Mouse (Mus musculus) thymus, postnatal 25 days (tissue): ENCODE measurements at regions not wholly inside any gene's neighbourhood (a gene's known extent, or its start where the extent isn't known, plus 50 kb on each side); places are given as distances from the start of the nearest gene placed in this dataset.

Source experiments
- DNase-seq: peaks from one replicate; pipeline ENCODE4 v3.0.0; 2022

DNA sequence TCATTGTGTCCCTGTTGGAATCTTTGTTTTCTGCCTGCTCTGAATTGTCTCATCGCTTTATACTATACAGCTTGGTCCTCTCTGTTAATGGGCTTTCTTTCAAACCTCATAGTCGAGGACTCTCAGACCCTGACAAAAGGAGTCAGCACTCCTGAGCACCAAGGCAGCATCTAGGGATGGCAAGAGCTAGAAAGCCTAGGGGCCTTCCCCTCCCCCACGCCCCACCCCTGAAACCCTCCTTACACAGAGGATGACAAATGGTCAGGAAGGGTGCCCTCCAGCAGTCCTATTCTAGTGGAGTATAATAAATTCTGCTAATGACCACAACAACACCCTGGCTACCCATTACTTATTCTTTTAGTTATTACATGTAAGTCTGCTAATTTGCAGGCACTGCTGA is 74.4 kb downstream of the Tbx19 start:
- DNase-seq: no peak

- no peak for DNase-seq
Measured at GRCm38 (mm10) chr1:165084753-165085152, 75.8 kb downstream of the Tbx19 start.

DNA sequence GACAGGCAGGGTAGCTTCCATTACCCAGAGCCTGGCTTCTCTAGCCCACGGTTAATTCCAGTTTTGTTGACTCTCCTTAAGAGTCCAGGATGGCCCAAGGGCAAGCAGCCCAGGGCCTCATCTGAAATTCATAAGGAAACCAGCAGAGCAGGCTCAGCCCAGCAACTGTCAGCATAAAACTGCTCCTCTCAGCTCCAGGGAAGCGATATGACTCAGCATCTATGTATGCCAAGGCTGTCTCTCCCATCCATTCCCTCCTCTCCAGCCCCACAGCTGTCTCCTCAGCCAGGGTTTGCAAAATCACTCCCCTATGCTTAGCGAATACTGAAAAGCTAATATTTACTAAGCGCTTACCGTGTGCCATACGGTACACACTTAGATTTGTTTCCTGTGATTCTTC is 76.4 kb downstream of the Tbx19 start:
- DNase-seq: no peak

GRCm38 (mm10) chr1:165080351-165080750 is 80.2 kb downstream of the Tbx19 start:
- DNase-seq: no peak

GRCm38 (mm10) chr1:165077313-165077712 is 83.3 kb downstream of the Tbx19 start:
- no peak for DNase-seq

DNA sequence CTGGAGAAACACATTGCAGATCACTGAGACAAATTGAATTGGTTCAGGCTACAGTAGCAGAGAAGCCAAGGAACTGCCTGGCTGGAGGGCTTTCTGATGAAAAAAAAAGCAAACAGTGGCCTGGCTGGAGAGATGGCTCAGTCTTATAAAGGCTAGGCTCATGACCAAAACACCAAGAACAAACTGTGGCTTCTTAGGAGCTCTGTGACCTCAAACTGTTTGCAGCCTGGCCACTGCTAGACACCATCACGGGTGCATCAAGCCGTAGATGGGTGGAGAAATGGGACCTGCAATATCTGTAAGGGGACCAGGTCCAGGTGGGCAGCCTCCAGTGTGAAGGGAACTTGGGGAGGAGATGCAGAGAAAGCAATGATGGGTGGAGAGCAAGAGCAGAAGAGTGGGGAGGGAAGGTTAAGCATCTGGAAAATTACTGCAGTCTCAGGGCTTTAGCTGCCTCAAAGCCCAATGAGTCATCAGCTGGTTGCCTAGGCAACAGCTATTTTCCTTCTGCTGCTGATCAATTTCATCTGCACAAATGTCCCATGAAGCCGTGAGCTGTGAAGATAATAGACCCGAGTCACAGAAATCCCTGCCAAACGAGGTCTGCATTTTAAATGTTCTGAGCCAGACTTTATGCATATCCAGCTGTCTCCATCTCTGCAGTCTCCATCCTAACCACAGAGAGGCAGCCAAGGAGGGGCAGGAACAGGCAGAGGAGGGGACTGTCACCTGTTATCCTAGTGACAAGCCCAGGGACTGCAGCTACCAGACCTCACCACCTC is 85.1 kb downstream of the Tbx19 start:
- no peak for DNase-seq

GRCm38 (mm10) chr1:165071831-165072491 is 88.6 kb downstream of the Tbx19 start:
- DNase-seq: no peak

- no peak for DNase-seq
Measured at GRCm38 (mm10) chr1:165064981-165065380, 95.6 kb downstream of the Tbx19 start.

DNA sequence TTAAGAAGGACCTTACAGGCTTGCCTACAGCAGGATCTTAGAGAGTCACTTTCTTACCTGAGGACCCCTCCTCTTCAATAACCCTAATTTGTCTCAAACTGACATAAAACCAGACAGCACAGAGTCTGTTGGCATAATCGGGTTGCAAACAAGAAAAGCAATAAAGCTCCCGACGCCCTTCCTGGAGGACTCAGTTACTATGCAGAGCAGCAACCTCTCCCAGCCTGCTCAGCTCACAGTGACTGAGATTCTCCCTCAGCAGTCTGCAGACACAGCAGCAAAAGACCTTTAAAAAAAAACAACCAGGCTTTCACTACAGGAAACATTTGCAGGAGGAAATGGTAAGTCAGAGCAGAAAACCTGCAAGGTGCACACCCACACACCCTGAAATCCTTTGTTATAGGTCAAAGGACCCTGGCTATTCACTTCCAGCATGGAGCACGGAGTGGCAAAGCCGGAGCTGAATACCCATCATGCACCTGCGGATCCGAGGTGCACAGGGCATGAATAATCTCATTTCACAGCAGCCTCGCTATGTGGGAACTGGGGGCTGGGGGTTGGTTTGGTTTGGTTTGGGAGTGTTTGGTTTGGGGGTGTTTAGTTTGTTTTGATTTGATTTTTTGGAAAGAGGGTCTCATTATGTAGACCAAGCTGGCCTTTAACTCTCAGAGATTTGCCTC is 97.6 kb downstream of the Tbx19 start:
- DNase-seq: no peak

- no peak for DNase-seq
Measured at GRCm38 (mm10) chr1:165061420-165061819, 99.2 kb downstream of the Tbx19 start.

DNA sequence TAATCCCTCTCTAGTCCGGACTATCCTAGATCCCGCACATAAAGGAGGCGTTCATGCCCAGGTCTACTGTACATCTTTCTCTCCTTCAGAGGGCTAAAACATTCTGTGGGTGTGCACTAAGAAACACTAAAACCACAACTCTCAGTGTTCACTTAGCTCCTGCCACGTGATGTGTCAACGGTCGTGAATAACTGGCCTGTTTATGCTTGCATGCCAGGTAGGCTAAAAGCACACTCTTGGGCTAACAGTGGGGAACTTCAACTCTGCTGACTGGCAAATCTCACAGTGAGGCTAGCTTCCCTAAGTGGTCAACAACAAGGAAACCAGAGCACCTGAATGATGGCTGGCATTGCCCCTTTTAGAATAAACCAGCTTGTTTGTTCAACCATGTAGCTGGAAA is 106.3 kb downstream of the Tbx19 start:
- DNase-seq: no peak

DNA sequence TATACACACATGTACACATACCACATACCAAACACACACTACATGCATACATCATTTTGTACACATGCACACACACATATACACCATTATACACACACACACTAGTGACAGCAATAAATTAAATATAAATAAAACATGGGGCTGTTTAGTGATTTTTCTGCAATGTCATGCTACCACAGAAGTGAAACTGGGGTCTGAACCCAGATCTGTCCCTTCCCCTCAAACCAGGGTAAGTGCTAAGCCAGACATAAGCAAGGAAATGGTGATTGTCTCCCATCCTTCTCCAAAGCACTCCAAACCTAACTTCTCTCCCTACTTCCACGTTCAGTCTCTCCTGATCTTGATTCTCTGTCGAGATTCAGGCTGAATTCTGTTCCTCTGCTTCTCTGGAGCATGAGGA is 109.3 kb downstream of the Tbx19 start:
- DNase-seq: no peak

DNA sequence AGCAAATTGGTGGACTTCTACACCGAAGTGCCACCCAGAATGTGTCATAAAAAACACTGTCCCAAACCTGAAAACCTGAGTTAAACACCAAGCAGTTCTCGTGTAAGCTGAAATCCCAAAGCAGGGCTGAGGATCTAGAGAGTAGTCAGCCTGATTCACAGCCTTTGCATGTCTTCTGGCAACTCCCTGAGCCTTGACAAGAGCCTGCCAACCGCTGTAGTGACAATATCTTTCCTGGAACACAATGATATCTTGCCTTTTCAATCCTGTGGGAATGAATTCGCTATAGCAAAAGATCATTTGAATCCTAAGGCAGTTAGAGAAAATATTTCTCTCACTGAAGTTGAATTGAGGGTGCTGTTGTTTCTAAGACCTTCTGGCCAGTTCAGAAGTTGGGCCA is 110.4 kb downstream of the Tbx19 start:
- no peak for DNase-seq

DNA sequence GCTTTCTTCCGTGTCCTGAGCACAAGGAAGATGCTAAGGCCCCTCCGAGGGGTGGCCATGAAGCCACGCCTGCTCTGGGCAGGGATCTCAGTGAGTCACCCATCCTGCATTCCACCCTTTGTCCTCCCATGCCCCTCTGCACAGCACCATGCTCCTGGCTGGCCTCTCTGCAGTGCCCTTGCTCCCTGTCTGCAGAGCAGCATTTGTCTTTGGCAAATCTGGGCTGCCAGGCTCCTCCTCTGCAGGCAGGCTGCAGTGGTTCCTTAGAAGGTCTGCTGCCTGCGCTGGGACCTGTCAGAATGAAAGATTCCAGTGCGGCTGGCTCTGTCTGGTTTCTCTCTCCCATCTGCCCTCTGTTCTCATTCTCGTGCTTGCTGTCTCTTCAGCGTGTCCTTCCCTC is 111.3 kb upstream of the Xcl1 start:
- no peak for DNase-seq

GRCm38 (mm10) chr1:165046056-165046455 is 110.7 kb upstream of the Xcl1 start:
- DNase-seq: no peak

DNA sequence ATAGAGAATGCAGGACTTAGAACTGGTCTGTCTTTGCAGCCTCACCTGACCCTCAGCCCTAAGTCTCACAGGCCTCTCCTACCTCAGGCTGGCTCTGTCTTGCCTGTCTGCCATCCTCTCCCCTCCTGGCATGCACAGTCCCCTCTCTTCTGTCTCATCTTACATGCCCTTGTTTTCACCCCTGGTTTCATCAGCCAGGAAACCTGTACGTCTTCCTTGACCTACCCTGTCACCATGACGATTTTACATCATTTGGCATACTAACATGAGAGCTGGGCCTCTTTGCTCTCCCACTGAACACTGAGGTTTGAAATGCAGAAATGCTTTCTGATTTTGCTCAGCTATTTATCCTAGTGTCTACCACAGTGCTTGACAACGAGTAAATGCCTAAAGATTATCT is 108.0 kb upstream of the Xcl1 start:
- DNase-seq: no peak

DNA sequence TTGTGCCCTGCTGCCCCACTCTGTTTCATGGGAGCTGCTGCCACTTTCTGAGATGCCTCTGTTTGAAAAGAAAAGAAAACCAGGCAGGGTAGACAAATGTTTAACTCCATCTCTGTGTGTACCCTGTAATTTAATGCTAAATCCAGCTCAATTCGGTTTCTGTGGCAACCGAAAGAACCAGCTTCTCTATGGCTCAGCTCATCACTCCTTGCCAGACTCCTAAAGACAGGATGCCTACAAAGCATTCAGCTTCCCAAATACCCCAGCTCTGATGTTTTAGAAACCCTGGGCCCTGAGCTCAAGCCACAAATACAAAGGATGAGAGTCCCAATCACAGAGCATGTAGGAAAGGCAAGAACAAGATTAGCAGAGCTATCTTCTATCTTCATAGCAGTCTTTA is 106.8 kb upstream of the Xcl1 start:
- no peak for DNase-seq

DNA sequence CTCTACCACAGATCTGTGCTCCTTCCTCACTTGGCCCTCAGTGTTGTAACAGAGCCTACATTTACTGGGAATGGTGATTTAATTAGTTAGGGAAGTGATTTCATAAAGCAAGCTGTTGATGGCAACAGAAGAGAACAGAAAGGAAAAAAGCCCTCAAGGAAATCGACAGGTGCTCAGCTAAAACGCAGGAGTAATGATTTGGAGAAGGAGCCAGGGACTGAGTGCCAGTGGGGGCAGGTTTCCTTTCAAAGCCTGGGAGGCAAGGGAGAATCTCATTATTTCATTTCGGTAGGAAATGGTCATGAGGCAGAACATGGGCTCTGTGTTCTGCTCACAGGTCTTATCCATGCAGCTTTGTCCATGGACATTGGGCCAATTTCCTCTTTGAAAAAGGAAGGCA is 101.3 kb upstream of the Xcl1 start:
- DNase-seq: no peak

- no peak for DNase-seq
Measured at GRCm38 (mm10) chr1:165035618-165036017, 100.3 kb upstream of the Xcl1 start.

- DNase-seq: peak; percentile 2
Measured at GRCm38 (mm10) chr1:165020960-165021563, 85.7 kb upstream of the Xcl1 start.

GRCm38 (mm10) chr1:165018692-165019309 is 83.5 kb upstream of the Xcl1 start:
- no peak for DNase-seq

DNA sequence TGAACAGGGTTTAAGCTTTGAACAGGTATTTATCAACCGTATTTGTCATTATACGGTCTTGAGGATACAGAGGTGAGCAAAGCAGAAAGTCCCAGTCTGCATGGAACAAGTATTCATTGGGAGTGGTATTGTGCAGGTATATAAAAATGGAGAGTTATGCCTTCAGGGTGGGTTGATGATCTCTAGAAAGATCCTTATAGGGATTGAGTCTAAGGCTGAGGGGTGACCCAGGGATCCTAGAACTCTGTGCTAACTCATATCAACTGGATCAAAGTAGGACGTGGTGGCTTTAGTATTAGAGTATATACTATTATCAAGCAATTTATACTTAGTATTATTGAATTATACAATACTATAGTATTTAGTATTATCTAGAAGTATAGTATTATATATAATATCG is 82.9 kb upstream of the Xcl1 start:
- no peak for DNase-seq

- DNase-seq: no peak
Measured at GRCm38 (mm10) chr1:165017793-165018192, 82.5 kb upstream of the Xcl1 start.
